Mouse (Mus musculus) cerebellum, adult 2 months (tissue): ENCODE measurements around the gene Kcnip2.

ENCODE experiments used
- CTCF ChIP-seq: fragments of 200-500 bp; IDR thresholded peaks from 2 replicates; pipeline ENCODE4 v1.5.1; 2011; ENCODE audit warnings: low read depth, mild to moderate bottlenecking, control low read depth, low read length, moderate library complexity, borderline replicate concordance; ENCODE audit not compliant: insufficient read depth
- POLR2A ChIP-seq: fragments of 200-500 bp; IDR thresholded peaks from 2 replicates; pipeline ENCODE4 v1.6.1; 2011; ENCODE audit warnings: low read length, control low read depth, borderline replicate concordance; ENCODE audit not compliant: insufficient read depth

DNA sequence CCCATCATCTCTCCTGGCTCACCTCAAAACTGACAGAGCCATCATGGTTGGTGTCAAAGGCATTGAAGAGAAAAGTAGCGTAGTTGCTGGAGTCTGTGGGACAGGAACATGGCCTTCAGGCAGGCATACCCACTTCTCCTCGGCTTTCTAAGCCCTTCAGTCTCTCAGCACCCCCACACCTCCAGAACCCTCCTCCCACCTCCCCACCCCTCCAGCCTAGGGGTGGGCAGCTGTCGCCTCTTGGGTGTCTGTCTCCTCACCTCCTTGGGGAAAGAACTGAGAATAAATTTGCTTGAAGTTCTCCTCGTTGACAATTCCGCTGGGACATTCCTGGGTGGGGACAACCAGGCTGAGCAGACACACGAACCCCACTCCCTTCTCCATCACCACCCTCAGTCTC, 21.1 kb downstream of the Kcnip2 start:
- TF ChIP-seq CTCF = no peak
- no peak for TF ChIP-seq POLR2A
